Mouse (Mus musculus): ENCODE measurements around the gene Prl7d1.
"Not testable (repeated sequence)": the region's sequence is repeated elsewhere in the genome, so short reads cannot be mapped to it uniquely, and the experiment has no call there.

Gene Prl7d1

DNA sequence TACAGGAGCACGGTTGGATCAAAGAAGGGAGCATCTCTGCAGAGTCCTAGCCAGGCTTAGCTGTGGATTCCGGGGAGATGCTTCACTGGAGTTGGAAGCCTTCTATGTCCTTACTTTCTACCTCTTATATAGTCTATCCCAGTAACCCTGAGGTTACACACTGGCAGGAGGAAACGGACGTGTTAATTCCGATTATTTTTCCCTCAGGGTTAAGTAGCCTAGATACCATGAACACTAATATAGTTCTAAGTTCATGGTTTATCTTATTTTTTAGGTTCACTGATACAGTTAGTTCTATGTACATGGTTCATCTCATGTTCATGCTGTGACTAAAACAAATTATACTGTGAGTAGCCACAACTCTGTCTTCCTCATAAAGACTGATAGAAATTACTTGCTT, at the start of gene Prl7d1:
Gene Prl7d1 (minus strand): TSS at position 101 of the 400 bp plus-strand sequence.
- no peak for DNase-seq (ENCODE audit: low spot score)

GRCm38 (mm10) chr13:27734512-27735186, 18.1 kb upstream of the Prl7d1 start:
- no peak for DNase-seq (ENCODE audit: low spot score)

DNA sequence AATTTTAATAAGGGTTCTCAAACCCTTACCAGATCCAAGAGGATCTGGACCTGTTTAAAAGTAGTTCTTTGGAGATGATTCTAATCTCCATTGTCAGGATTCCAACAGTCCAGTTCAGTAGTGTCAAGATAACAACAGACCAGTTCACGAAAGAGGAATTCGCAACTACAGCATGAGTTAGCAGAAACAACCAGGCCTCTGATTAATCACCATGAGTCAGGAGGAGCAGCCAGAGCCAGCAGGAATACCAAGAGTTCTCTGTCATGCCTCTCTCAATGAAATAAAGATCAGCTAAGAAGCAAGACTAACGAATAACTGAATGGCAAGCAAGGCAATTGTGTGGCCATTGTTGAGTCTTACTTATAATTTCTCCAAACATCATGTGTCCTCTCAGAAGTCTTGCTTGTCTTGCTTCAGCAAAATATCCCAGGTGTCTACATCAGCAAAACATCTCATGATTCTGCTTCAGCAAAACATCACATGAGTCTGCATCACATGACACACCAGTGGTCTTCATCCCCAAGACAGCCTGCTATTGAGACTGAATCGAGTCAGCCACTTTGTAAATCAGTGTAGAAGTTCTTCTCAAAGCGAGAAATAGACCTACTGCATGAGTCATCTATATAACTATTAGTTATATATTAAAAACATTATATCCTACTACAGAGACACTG, 13.9 kb upstream of the Prl7d1 start:
- not testable (repeated sequence) for DNase-seq (ENCODE audit: low spot score)

- not testable (repeated sequence) for DNase-seq (ENCODE audit: low spot score)
Observed at GRCm38 (mm10) chr13:27725057-27725456, 8.5 kb upstream of the Prl7d1 start.

GRCm38 (mm10) chr13:27706521-27706920, 10.0 kb downstream of the Prl7d1 start:
- no peak for DNase-seq (ENCODE audit: low spot score)

GRCm38 (mm10) chr13:27667936-27668335, 48.6 kb downstream of the Prl7d1 start, which contains the start of gene Prl7a2:
Prl7a2 (minus strand) TSS chr13:27668036.
- no peak for DNase-seq (ENCODE audit: low spot score)

- DNase-seq (ENCODE audit: low spot score) = no peak
Observed at GRCm38 (mm10) chr13:27660747-27661146, 55.8 kb downstream of the Prl7d1 start.

All from urinary bladder, postnatal 10 days (tissue).